In genomic region chr15:92416658-92417057, GRCm38 (mm10) we compare ENCODE assay signal across 18 mouse cellular contexts. TPM values are rescaled to one million over a fixed set of nuclear protein-coding genes. Genes with fewer than 3 reads are reported as not detected.
DNase-seq lines count a peak whose midpoint lies in the region; ATAC-seq lines count a peak whose summit lies in the region.
"Had no signal": no experiment of that assay in that cellular context is flagged by ENCODE, and none has a peak within 500 bp of the region (broad histone marks: within the 10 kb centered on the region; RNA-seq: fewer than 3 reads in every experiment).

No protein-coding gene starts in this region.

- peak; percentile 66 for ATAC-seq in forebrain, embryonic 14.5 days
- no peak for ATAC-seq in forebrain, embryonic 11.5 days (replicated peaks; ENCODE audit: low FRiP score)
- ATAC-seq in limb, embryonic 13.5 days (ENCODE audit: low FRiP score, low read depth) = 0 out of 2 replicates have a peak, but pooled peaks have one; percentile 24
- peak; percentile 66 for ATAC-seq in forebrain, embryonic 15.5 days (replicated peaks)
- ATAC-seq: hindbrain, embryonic 16.5 days had no signal

- H3K9me3 ChIP-seq in forebrain, embryonic 14.5 days (replicated peaks; ENCODE audit: control insufficient read depth, low read length) = no peaks in the 10 kb centered on the region
- no peaks in the 10 kb centered on the region for H3K9me3 ChIP-seq in forebrain, embryonic 11.5 days (ENCODE audit: control insufficient read depth, low read length)
- no peaks in the 10 kb centered on the region for H3K9me3 ChIP-seq in limb, embryonic 13.5 days
- H3K9me3 ChIP-seq in limb, embryonic 10.5 days (replicated peaks) = no peaks in the 10 kb centered on the region
- no peaks in the 10 kb centered on the region for H3K9me3 ChIP-seq in forebrain, embryonic 15.5 days
- H3K9me3 ChIP-seq: embryonic facial prominence, embryonic 13.5 days; heart, embryonic 13.5 days; hindbrain, embryonic 12.5 days had no signal

- peak; percentile 59 for DNase-seq in forebrain, embryonic 14.5 days (ENCODE audit: low spot score)
- no peak for DNase-seq in forebrain, embryonic 11.5 days (ENCODE audit: low spot score)
- no peak for DNase-seq in limb, embryonic 10.5 days (ENCODE audit: low spot score)
- DNase-seq in kidney, adult 11 months = no peak
- no peak for DNase-seq in left cerebral cortex, adult 11 months (ENCODE audit: low spot score)
- DNase-seq: adrenal gland, adult 2 months; adrenal gland, postnatal 25 days; cerebellum, adult 2 months; cerebellum, postnatal 14 days; gastrocnemius, postnatal 14 days; heart, postnatal 36 days; kidney, adult 18-20 months had no signal

- H3K36me3 ChIP-seq in forebrain, embryonic 14.5 days (ENCODE audit: control insufficient read depth, insufficient read depth, low read length) = no peaks in the 10 kb centered on the region
- no peaks in the 10 kb centered on the region for H3K36me3 ChIP-seq in forebrain, embryonic 11.5 days (ENCODE audit: control insufficient read depth, insufficient read depth, low read length)
- no peaks in the 10 kb centered on the region for H3K36me3 ChIP-seq in limb, embryonic 13.5 days
- H3K36me3 ChIP-seq in limb, embryonic 10.5 days = no peaks in the 10 kb centered on the region
- no peaks in the 10 kb centered on the region for H3K36me3 ChIP-seq in forebrain, embryonic 15.5 days
- H3K36me3 ChIP-seq: embryonic facial prominence, embryonic 13.5 days; heart, embryonic 13.5 days; hindbrain, embryonic 12.5 days had no signal

- WGBS in forebrain, embryonic 14.5 days = 17% methylated on average over 7 of the region's 7 CpGs
- 53% methylated on average over 7 of the region's 7 CpGs for WGBS in forebrain, embryonic 11.5 days
- WGBS in limb, embryonic 13.5 days = 25% methylated on average over 7 of the region's 7 CpGs
- WGBS in limb, embryonic 10.5 days = 62% methylated on average over 7 of the region's 7 CpGs
- 20% methylated on average over 7 of the region's 7 CpGs for WGBS in forebrain, embryonic 15.5 days

- H3K27ac ChIP-seq in forebrain, embryonic 14.5 days (ENCODE audit: low read depth, low read length) = no peak overlapping the region
- no peak overlapping the region for H3K27ac ChIP-seq in forebrain, embryonic 11.5 days (ENCODE audit: low read depth, low read length)
- H3K27ac ChIP-seq in limb, embryonic 13.5 days = no peak overlapping the region
- H3K27ac ChIP-seq in limb, embryonic 10.5 days = no peak overlapping the region
- no peak overlapping the region for H3K27ac ChIP-seq in forebrain, embryonic 15.5 days (replicated peaks)
- H3K27ac ChIP-seq: heart, embryonic 13.5 days; hindbrain, embryonic 12.5 days had no signal

- H3K27me3 ChIP-seq in forebrain, embryonic 14.5 days (replicated peaks; ENCODE audit: control insufficient read depth, insufficient read depth, low read length) = no peaks in the 10 kb centered on the region
- no peaks in the 10 kb centered on the region for H3K27me3 ChIP-seq in forebrain, embryonic 11.5 days (ENCODE audit: control insufficient read depth, insufficient read depth, low read length)
- H3K27me3 ChIP-seq in limb, embryonic 13.5 days = peaks cover 3% of the 10 kb centered on the region; the same call in 1 of the 2 replicates
- H3K27me3 ChIP-seq in limb, embryonic 10.5 days (ENCODE audit: low read depth, poor library complexity, severe bottlenecking) = no peaks in the 10 kb centered on the region
- H3K27me3 ChIP-seq in forebrain, embryonic 15.5 days = no peaks in the 10 kb centered on the region
- H3K27me3 ChIP-seq: embryonic facial prominence, embryonic 13.5 days; heart, embryonic 13.5 days; hindbrain, embryonic 12.5 days had no signal

- H3K4me2 ChIP-seq in forebrain, embryonic 14.5 days (ENCODE audit: low read length) = no peak overlapping the region
- no peak overlapping the region for H3K4me2 ChIP-seq in forebrain, embryonic 11.5 days (ENCODE audit: low read depth, low read length, severe bottlenecking)
- H3K4me2 ChIP-seq in limb, embryonic 13.5 days (replicated peaks) = no peak overlapping the region
- H3K4me2 ChIP-seq in forebrain, embryonic 15.5 days (replicated peaks) = no peak overlapping the region
- H3K4me2 ChIP-seq: embryonic facial prominence, embryonic 13.5 days; heart, embryonic 13.5 days; hindbrain, embryonic 12.5 days had no signal

- H3K4me1 ChIP-seq in forebrain, embryonic 14.5 days (ENCODE audit: control insufficient read depth, insufficient read depth, low read length) = peaks cover 20% of the 10 kb centered on the region
- H3K4me1 ChIP-seq in forebrain, embryonic 11.5 days (replicated peaks; ENCODE audit: control insufficient read depth, insufficient read depth, low read length) = peaks cover 7% of the 10 kb centered on the region
- H3K4me1 ChIP-seq in limb, embryonic 13.5 days = peaks cover 30% of the 10 kb centered on the region
- H3K4me1 ChIP-seq in limb, embryonic 10.5 days = peaks cover 32% of the 10 kb centered on the region
- H3K4me1 ChIP-seq in forebrain, embryonic 15.5 days = peaks cover 27% of the 10 kb centered on the region
- H3K4me1 ChIP-seq: heart, embryonic 13.5 days had no signal

- no peak overlapping the region for H3K9ac ChIP-seq in forebrain, embryonic 14.5 days (ENCODE audit: low read length)
- no peak overlapping the region for H3K9ac ChIP-seq in forebrain, embryonic 11.5 days (ENCODE audit: low read length)
- H3K9ac ChIP-seq in limb, embryonic 13.5 days = no peak overlapping the region
- H3K9ac ChIP-seq in forebrain, embryonic 15.5 days (replicated peaks) = no peak overlapping the region
- H3K9ac ChIP-seq: embryonic facial prominence, embryonic 13.5 days; heart, embryonic 13.5 days; hindbrain, embryonic 12.5 days had no signal

- no peak overlapping the region for H3K4me3 ChIP-seq in forebrain, embryonic 14.5 days (ENCODE audit: low read depth, low read length)
- H3K4me3 ChIP-seq in forebrain, embryonic 11.5 days (ENCODE audit: low read depth, low read length) = no peak overlapping the region
- no peak overlapping the region for H3K4me3 ChIP-seq in limb, embryonic 13.5 days
- no peak overlapping the region for H3K4me3 ChIP-seq in limb, embryonic 10.5 days
- no peak overlapping the region for H3K4me3 ChIP-seq in forebrain, embryonic 15.5 days
- H3K4me3 ChIP-seq: embryonic facial prominence, embryonic 13.5 days; heart, embryonic 13.5 days; hindbrain, embryonic 12.5 days had no signal

RNA-seq across cellular contexts. Expression of gene Pdzrn4, which starts 20.0 kb away (rescaled TPM):
- 13.5 and 17.8 TPM in 2 replicates for polyA plus RNA-seq in forebrain, embryonic 14.5 days (2014; fragmentation: Nextera tagmentation; extraction: Ambion mirVana)
- polyA plus RNA-seq in forebrain, embryonic 11.5 days (2014; fragmentation: Nextera tagmentation; extraction: Ambion mirVana) = 3.2 and 3.8 TPM in 2 replicates
- polyA plus RNA-seq in limb, embryonic 13.5 days (2015; fragmentation: Nextera tagmentation; extraction: Ambion mirVana) = 3.0 and 3.7 TPM in 2 replicates
- 0.40 and 1.2 TPM in 2 replicates for polyA plus RNA-seq in limb, embryonic 10.5 days (2016; fragmentation: Nextera tagmentation; extraction: Ambion mirVana)
- 16.4 and 16.5 TPM in 2 replicates for polyA plus RNA-seq in forebrain, embryonic 15.5 days (2015; fragmentation: Nextera tagmentation; extraction: Ambion mirVana)
